Mouse (Mus musculus): ENCODE results near the gene Map4k4. TPM values are rescaled to one million over a fixed set of nuclear protein-coding genes. Genes with fewer than 3 reads are reported as not detected.

Gene Map4k4
- polyA plus RNA-seq, 1 experiment, result 112 TPM

DNA sequence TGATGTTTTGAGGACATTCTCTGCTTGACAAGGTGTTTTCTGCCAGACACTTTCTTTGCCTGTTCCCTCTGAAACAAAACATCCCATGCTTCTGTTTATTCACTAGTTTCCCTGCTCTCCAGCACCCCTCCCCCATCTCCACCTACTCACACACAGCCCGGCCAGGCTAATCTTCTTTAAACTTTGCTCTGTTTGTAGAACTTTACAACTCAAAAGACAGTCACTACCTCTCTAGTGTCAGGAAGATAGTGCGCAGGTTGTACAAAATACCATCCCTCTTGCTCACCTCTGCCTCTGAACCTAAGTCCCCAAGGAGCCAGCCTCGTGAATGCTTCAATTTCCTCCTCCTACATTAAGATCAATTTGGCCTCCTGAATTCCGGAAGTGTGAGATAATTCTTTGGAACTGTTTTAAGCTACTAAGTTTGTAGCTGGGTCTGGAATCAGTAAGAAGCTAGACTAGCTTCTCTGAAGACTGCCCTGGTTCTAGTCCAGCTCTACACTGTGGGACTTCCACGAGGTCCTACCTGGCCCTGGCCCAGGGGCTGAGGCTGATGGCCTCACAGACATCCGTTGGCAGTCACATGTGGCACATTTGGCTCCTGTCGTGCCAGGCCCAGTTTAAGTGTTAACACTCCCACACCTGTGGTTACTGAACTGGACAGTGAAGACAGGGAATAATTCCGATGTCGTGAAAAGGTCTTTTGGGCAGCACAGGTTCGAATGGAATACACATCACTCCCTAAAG is 31.7 kb upstream of the Map4k4 start:
- Histone ChIP-seq H3K4me1 (ENCODE audit: control insufficient read depth, insufficient read depth, low read length) (no peaks in the 10 kb centered on the region), H3K27ac (ENCODE audit: insufficient read depth, low read length) (no peak overlapping the region), H3K4me3 (ENCODE audit: insufficient read depth, low read length) (no peak overlapping the region)
- no peak for TF ChIP-seq POLR2A (IDR thresholded peaks at IDR 0.05; ENCODE audit: extremely low read depth, insufficient read depth, low read length)
- no peak for TF ChIP-seq CTCF (IDR thresholded peaks at IDR 0.05; ENCODE audit: extremely low read depth, insufficient read depth, low read length)

DNA sequence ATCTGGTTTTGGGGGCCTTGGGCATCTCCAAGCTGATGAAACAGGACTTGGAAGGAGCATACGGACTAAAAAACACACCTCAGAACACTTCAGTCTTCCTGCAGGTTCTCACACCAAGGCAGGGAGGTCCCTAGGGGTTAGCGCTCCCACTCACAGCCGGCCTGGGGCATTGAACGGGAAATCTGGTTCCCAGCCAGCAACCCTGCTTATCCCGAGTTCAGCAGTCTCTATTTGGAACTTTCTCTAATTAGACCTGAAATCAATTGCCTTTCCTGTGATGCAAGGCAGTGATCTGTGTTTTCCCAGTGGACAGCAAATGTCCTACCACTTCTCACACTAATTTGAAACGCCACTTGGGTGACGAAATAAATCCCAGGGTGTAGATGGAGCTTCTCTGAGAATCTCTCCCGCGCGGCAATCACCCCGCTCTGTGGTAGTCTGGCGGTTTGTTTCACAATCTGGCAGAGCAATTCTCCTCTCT is 31.0 kb upstream of the Map4k4 start:
- Histone ChIP-seq H3K4me1 (ENCODE audit: control insufficient read depth, insufficient read depth, low read length) (no peaks in the 10 kb centered on the region), H3K4me3 (ENCODE audit: insufficient read depth, low read length) (no peak overlapping the region), H3K27ac (ENCODE audit: insufficient read depth, low read length) (no peak overlapping the region)
- no peak for TF ChIP-seq POLR2A (IDR thresholded peaks at IDR 0.05; ENCODE audit: extremely low read depth, insufficient read depth, low read length)
- TF ChIP-seq CTCF (IDR thresholded peaks at IDR 0.05; ENCODE audit: extremely low read depth, insufficient read depth, low read length), result no peak

DNA sequence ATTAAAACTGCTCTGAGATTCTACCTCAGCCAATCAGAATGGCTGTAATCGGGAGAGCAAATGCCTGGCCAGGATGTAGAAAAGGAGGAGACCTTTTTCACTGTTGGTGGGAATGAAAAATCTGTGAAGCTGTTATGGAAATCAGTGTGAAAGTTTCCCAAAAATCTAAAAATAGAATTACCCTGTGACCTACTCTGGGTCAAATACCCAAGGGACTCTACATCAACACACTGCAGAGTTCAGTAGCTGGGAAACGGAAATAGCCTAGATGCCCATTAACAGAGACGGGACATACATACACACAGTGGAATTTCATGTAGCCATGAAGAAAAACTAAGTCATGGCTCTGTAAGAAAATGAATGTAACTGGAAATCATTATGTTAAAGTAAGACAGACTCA is 22.7 kb upstream of the Map4k4 start:
- no peak overlapping the region for H3K27ac ChIP-seq (ENCODE audit: insufficient read depth, low read length)

DNA sequence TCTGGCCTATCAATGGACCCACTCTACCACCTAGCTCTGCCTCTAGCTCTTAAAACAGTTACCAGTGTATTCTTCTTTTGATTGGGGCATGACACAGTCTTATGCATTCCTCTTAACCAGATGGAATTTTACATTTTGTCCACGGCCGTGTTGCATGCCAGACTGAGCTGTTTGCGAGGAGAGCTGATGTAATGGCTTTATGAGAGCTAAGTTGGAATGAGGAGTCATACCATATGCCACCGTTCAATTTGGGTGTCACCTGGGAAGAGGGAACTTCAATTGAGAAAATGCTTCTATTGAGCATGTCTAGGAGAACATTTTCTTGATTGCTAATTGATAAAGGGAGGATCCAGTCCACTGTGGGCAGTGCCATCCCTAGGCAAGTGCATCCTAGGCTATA is 18.2 kb upstream of the Map4k4 start:
- no peak overlapping the region for H3K4me3 ChIP-seq (ENCODE audit: insufficient read depth, low read length)
- no peaks in the 10 kb centered on the region for H3K4me1 ChIP-seq (ENCODE audit: control insufficient read depth, insufficient read depth, low read length)
- TF ChIP-seq CTCF (IDR thresholded peaks at IDR 0.05; ENCODE audit: extremely low read depth, insufficient read depth, low read length), result no peak
- TF ChIP-seq POLR2A (IDR thresholded peaks at IDR 0.05; ENCODE audit: extremely low read depth, insufficient read depth, low read length), result no peak
- no peak overlapping the region for H3K27ac ChIP-seq (ENCODE audit: insufficient read depth, low read length)

More for the DNA sequence above, 22.7 kb upstream of the Map4k4 start:
- H3K4me1 ChIP-seq (ENCODE audit: control insufficient read depth, insufficient read depth, low read length), result no peaks in the 10 kb centered on the region
- TF ChIP-seq POLR2A (IDR thresholded peaks at IDR 0.05; ENCODE audit: extremely low read depth, insufficient read depth, low read length), result no peak
- no peak for TF ChIP-seq CTCF (IDR thresholded peaks at IDR 0.05; ENCODE audit: extremely low read depth, insufficient read depth, low read length)
- no peak overlapping the region for H3K4me3 ChIP-seq (ENCODE audit: insufficient read depth, low read length)

- Histone ChIP-seq H3K27ac (ENCODE audit: insufficient read depth, low read length) (no peak overlapping the region), H3K4me1 (ENCODE audit: control insufficient read depth, insufficient read depth, low read length) (no peaks in the 10 kb centered on the region), H3K4me3 (ENCODE audit: insufficient read depth, low read length) (no peak overlapping the region)
- TF ChIP-seq CTCF (IDR thresholded peaks at IDR 0.05; ENCODE audit: extremely low read depth, insufficient read depth, low read length) (no peak), POLR2A (IDR thresholded peaks at IDR 0.05; ENCODE audit: extremely low read depth, insufficient read depth, low read length) (no peak)
Measured at GRCm38 (mm10) chr1:39884803-39885515, 15.8 kb upstream of the Map4k4 start.

DNA sequence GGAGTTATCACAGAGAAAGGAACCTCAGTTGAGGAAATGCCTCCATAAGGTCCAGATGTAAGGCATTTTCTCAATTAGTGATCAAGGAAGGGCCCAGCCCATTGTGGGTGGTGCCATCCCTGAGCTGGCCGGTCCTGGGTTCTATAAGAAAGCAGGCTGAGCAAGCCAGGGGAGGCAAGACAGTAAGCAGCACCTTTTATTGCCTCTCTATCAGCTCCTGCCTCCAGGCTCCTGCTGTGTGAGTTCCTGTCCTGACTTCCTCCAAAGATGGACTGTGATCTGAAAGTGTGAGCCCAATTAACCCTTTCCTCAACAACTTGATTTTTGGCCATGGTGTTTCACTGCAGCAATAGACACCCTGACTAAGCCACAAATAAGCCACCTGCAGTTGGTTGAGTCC is 12.7 kb upstream of the Map4k4 start:
- Histone ChIP-seq H3K4me3 (ENCODE audit: insufficient read depth, low read length) (no peak overlapping the region), H3K4me1 (ENCODE audit: control insufficient read depth, insufficient read depth, low read length) (no peaks in the 10 kb centered on the region), H3K27ac (ENCODE audit: insufficient read depth, low read length) (no peak overlapping the region)
- TF ChIP-seq CTCF (IDR thresholded peaks at IDR 0.05; ENCODE audit: extremely low read depth, insufficient read depth, low read length), result no peak
- TF ChIP-seq POLR2A (IDR thresholded peaks at IDR 0.05; ENCODE audit: extremely low read depth, insufficient read depth, low read length), result no peak

DNA sequence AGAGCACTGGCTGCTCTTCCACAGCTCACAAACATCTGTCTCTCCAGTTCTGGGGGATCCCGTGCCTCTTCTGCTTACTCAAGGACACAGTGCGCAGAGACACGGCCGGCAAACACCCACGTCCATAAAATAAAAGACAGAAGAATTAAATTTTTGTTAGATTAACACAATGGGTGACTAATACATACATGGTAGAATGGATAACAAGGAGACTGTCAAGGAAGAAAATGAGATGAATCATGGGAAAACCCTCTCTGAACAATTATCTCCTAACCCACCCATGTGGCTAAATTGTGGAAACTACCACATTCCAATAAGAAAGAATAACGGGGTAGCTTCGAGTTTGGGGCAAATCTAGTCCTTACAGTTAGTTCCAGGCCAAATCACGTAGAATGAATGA is 11.3 kb upstream of the Map4k4 start:
- TF ChIP-seq POLR2A (IDR thresholded peaks at IDR 0.05; ENCODE audit: extremely low read depth, insufficient read depth, low read length), result no peak
- TF ChIP-seq CTCF (IDR thresholded peaks at IDR 0.05; ENCODE audit: extremely low read depth, insufficient read depth, low read length), result no peak
- Histone ChIP-seq H3K4me3 (ENCODE audit: insufficient read depth, low read length) (no peak overlapping the region), H3K27ac (ENCODE audit: insufficient read depth, low read length) (no peak overlapping the region), H3K4me1 (ENCODE audit: control insufficient read depth, insufficient read depth, low read length) (no peaks in the 10 kb centered on the region)

GRCm38 (mm10) chr1:39889973-39890372 is 10.7 kb upstream of the Map4k4 start:
- no peak overlapping the region for H3K4me3 ChIP-seq (ENCODE audit: insufficient read depth, low read length)
- H3K4me1 ChIP-seq (ENCODE audit: control insufficient read depth, insufficient read depth, low read length), result no peaks in the 10 kb centered on the region
- H3K27ac ChIP-seq (ENCODE audit: insufficient read depth, low read length), result no peak overlapping the region
- TF ChIP-seq CTCF (IDR thresholded peaks at IDR 0.05; ENCODE audit: extremely low read depth, insufficient read depth, low read length) (no peak), POLR2A (IDR thresholded peaks at IDR 0.05; ENCODE audit: extremely low read depth, insufficient read depth, low read length) (no peak)

GRCm38 (mm10) chr1:39893153-39893880 is 7.4 kb upstream of the Map4k4 start:
- no peak overlapping the region for H3K4me3 ChIP-seq (ENCODE audit: insufficient read depth, low read length)
- no peak overlapping the region for H3K27ac ChIP-seq (ENCODE audit: insufficient read depth, low read length)
- TF ChIP-seq CTCF (IDR thresholded peaks at IDR 0.05; ENCODE audit: extremely low read depth, insufficient read depth, low read length) (no peak), POLR2A (IDR thresholded peaks at IDR 0.05; ENCODE audit: extremely low read depth, insufficient read depth, low read length) (no peak)

More at GRCm38 (mm10) chr1:39893153-39893880, 7.4 kb upstream of the Map4k4 start:
- no peaks in the 10 kb centered on the region for H3K4me1 ChIP-seq (ENCODE audit: control insufficient read depth, insufficient read depth, low read length)
